Mouse (Mus musculus): ENCODE measurements at regions not wholly inside any gene's neighbourhood (a gene's known extent, or its start where the extent isn't known, plus 50 kb on each side); places are given as distances from the start of the nearest gene placed in this dataset.

GRCm38 (mm10) chr13:112122842-112123373, 165.3 kb upstream of the Ankrd55 start:
- TF ChIP-seq POLR2A (IDR thresholded peaks at IDR 0.05; ENCODE audit: borderline replicate concordance, control insufficient read depth, low read depth, low read length) (no peak), CTCF (IDR thresholded peaks at IDR 0.05; ENCODE audit: control insufficient read depth, insufficient read depth, low read length) (no peak)
